Mouse (Mus musculus): Measurements from ENCODE around the gene Lsm7. TPM values are rescaled to one million over a fixed set of nuclear protein-coding genes. Genes with fewer than 3 reads are reported as not detected.

Lsm7 gene
- 100 to 1,000 TPM; 321 to 392 TPM for polyA plus RNA-seq (2012; fragmentation: generic; extraction: Trizol)

DNA sequence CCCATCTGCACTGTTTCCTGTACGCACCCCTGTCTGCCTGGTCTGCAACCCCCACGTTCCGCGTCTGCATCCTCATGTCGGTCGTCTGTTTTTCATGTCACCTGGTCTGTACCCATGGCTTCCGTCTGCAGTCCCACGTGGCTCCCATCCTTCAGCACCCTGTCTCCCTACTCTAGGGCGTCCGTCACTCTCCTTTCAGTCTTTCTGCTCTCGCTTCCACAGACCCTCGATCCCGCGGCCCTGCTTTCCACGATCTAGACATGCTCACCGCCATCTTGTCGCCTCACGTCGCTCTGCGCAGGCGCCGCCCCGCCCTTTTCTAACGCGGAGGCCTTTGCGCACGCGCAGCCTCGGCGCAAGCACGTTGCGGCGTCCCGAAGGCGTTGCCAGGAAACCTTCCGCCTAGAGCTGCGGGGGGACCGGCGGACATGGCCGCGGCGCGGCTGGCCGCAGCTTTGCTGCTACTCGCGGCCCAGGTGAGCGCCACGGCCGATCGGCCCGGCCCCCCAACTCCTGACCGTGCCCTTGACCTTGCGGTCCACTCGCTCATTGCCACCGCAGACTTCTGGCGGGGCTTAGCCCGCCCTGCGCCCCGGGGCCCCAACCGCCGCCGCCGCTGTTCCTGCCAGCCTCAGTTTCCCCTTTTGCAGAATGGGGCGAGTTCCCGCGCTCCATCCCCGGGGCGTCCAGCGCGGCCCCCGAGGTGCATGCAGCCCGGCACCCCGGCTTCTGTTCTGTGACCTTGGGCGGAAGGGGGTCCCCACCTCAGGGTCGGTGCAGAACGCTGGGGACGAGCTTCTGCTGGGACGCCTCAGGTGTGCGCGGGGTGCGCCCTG, at the start of gene Lsm7, which contains the start of gene Sppl2b:
TSS of gene Lsm7 (minus strand) at position 297 of the 836 bp plus-strand sequence.
TSS of gene Sppl2b (plus strand) at position 363 of the 836 bp plus-strand sequence.

DNA sequence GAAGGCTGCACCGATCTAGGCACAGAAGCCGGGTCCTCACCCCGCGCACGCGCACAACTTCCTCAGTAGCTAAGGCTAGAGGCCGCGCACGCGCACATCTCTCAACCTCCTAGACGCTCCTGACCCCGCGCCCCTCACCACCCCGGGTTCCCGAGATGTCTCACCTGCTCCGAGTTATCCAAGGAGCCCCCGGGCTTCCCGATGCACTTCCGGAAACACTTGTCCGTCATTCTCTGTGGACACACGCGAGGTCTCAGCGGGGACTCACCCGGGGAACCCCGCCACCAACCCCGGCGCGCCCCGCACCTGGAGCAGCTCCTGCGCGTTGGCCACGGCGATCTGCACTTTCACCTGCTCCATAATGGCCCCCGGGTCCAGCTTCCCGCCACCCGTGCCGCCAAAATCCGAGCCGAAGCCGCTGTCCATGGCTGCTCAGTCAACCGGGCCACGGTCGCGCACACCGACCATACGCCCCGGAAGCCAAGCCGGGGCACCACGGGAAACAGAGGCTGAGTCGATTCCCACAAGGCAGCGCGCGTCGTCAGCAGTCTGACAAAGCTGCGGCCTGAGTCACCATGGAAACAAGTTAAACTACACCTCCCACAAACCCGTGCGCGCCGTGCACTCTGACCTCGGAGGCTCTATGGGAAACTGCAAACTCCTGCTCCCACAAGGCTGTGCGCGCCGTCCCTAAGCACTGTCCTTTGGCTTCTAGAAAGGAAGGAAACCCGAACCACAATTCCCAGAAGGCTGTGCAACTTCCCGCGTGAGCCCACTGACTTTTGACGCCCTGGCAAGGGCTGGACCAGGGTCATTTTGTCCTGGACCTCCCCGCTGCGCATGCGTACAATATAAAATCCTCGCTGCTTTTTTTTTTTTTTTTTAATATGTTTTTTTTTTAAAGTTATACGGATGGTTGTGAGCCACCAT, 45.6 kb upstream of the Lsm7 start, which contains the start of gene Timm13:
TSS of gene Timm13 (minus strand) at position 652 of the 930 bp plus-strand sequence.

DNA sequence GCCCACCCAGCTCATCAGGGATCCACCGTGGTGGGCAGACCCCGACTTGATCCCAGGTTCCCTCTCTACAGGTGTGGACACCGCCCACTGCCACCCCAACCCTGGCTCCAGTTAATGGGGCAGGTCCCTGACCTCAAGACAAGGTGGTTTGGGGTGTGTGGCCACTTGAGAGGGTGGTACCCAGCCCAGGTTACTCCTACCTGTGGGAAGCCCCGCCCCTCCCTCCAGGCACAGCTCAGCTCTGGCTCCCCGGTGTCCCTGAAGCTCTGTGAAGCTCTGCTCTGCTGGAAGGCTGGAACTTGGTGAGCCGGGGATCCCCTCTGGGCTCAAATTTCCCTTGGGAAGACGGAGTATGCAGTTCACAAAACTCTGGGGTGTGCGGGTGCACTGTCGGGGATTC, 16.6 kb upstream of the Lsm7 start, which contains the start of gene Tmprss9:
TSS of gene Tmprss9 (plus strand) at position 268 of the 400 bp plus-strand sequence.

DNA sequence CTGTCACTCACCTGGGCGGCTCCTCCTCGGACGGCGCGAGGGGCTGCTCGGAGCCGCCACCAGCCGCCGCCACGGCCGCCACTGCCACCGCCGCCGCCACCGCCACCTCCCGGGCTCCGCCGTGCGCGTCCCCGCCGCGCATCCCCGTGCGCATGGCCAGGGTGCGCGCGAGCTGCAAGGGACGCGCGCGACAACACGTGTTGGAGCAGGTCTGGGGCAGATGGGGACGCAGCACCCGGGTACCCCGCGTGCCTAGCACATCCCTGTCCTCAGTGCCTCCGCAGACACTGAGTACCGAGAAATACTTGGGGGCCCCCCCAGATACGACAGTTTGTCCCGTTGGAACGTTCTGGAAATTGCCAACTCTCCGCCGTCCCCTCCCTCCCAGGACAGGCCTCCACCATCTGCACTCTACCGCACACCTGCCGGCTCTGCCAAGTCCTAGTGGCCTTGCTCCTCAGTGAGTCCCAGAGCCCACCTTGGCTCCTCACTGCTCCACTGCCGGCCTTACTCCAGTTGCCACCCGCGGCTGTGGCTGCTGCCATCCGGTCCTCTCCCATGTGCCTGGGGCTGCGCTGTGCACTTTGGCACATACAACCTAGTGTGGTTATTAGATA, 11.0 kb downstream of the Lsm7 start, which contains the start of gene Lingo3:
TSS of gene Lingo3 (minus strand) at position 109 of the 617 bp plus-strand sequence.

DNA sequence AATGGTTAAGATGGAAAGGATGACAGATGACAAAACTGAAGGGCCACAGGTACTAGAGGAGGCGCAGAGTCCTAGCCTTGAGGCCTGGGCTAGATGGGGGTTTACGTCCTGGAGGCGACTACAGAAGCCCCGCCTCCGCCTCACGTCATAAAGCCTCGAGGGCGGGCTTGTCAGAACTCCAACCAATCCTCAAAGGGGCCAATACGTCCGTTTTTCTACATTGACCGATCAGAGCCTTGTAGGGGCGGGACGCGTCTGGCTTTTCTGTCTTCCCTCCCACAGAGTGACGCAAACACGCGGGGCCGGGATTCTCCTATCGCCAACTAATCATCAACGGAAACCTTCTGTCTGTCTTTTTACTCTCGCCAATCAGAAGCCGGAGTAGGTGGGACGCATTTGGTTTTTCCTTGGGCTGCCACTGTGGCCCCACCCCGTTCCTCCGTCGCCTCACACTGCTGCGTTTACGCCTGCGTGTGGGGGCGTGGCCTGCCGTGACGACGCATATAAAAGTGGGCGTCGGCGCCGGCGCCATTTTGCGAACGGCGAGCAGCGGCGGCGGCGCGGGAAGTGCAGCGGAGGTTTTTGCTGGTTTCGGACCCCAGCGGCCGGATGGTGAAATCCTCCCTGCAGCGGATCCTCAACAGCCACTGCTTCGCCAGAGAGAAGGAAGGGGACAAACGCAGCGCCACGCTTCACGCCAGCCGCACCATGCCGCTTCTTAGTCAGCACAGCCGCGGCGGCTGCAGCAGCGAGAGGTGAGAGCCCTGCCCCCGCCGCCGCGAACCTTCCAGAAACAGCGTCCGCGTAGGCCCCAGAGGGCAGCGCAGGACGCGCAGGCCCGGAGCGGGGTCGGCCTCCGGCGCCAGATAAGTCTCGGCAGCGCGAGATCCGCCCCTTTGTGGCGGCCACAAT, 28.6 kb downstream of the Lsm7 start, which contains the start of gene Oaz1:
TSS of gene Oaz1 (plus strand) at position 506 of the 912 bp plus-strand sequence.

DNA sequence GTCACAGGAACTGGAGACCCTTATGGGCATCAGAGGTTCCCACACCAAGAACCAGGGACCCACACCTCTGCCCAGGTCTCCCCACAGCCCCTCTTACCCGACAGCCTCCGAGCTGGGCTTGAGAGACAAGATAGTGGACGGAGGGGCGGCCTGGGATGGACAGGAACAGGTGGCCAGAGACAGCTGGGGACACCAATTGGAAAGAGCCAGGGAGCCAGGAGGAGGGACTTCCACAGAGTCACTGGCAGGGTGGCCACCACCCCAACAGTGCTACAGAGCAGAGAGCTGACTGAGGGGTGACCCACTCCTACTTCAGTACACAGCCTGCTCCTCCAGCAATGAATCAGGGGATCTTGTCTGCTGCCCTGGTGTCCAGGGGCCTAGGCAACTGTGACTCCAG, 41.6 kb downstream of the Lsm7 start, which contains the start of gene Jsrp1:
TSS of gene Jsrp1 (minus strand) at position 133 of the 400 bp plus-strand sequence.

DNA sequence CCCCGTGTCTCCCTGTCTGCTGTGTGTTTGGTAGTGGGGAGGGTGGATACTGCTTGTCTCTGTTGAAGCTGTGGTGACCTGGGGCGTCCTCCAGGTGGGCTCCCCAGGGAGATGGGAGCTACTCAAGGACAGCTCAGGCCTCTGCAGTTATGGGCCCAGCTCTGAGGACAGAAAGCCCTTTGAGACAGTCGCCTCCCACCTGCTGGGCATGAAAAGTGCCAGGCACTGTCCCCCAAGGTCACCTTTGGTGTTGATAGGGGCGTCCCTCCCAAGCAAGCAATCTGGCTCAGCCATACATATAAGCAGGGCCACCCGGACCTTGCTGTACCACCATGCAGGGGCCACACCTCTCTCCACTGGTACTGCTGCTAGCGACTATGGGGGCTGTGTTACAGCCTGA, 50.1 kb downstream of the Lsm7 start, which contains the start of gene Amh:
TSS of gene Amh (plus strand) at position 328 of the 400 bp plus-strand sequence.

Other genes with a start within 250 kb of the Lsm7 start
- 1 to 10 TPM in 1 of 2 experiments, under 1 TPM in 1; 0.39 to 1.4 TPM for gene Gm49322, start 249.2 kb downstream of the Lsm7 start, polyA plus RNA-seq (2012; fragmentation: generic; extraction: Trizol)
- 100 to 1,000 TPM; 224 to 226 TPM for gene Csnk1g2, start 232.4 kb downstream of the Lsm7 start, polyA plus RNA-seq (2012; fragmentation: generic; extraction: Trizol)
- gene Btbd2, start 198.1 kb downstream of the Lsm7 start, polyA plus RNA-seq (2012; fragmentation: generic; extraction: Trizol) = 100 to 1,000 TPM in 1 of 2 experiments, 10 to 100 TPM in 1; 54.5 to 122 TPM
- 100 to 1,000 TPM in 1 of 2 experiments, 10 to 100 TPM in 1; 50.6 to 131 TPM for gene Mknk2, start 177.1 kb downstream of the Lsm7 start, polyA plus RNA-seq (2012; fragmentation: generic; extraction: Trizol)
- gene Mob3a, start 153.2 kb downstream of the Lsm7 start, polyA plus RNA-seq (2012; fragmentation: generic; extraction: Trizol) = 10 to 100 TPM; 19.8 to 24.3 TPM
- gene Izumo4, start 153.0 kb downstream of the Lsm7 start, polyA plus RNA-seq (2012; fragmentation: generic; extraction: Trizol) = 10 to 100 TPM in 1 of 2 experiments, 1 to 10 TPM in 1; 2.2 to 31.4 TPM
- 10 to 100 TPM; 37.2 to 87.2 TPM for gene Ap3d1, start 112.9 kb downstream of the Lsm7 start, polyA plus RNA-seq (2012; fragmentation: generic; extraction: Trizol)
- gene Dot1l, start 100.0 kb downstream of the Lsm7 start, polyA plus RNA-seq (2012; fragmentation: generic; extraction: Trizol) = 10 to 100 TPM in 1 of 2 experiments, 1 to 10 TPM in 1; 2.9 to 12.0 TPM
- gene Sf3a2, start 57.0 kb downstream of the Lsm7 start, polyA plus RNA-seq (2012; fragmentation: generic; extraction: Trizol) = 100 to 1,000 TPM in 1 of 2 experiments, 10 to 100 TPM in 1; 97.6 to 167 TPM
- 10 to 100 TPM; 64.7 to 99.4 TPM for gene Plekhj1, start 56.6 kb downstream of the Lsm7 start, polyA plus RNA-seq (2012; fragmentation: generic; extraction: Trizol)
- 1 to 10 TPM in 1 of 2 experiments, under 1 TPM in 1; 0.25 to 1.2 TPM for gene Amh, start 50.0 kb downstream of the Lsm7 start, polyA plus RNA-seq (2012; fragmentation: generic; extraction: Trizol)
- gene Jsrp1, start 41.7 kb downstream of the Lsm7 start, polyA plus RNA-seq (2012; fragmentation: generic; extraction: Trizol) = under 1 TPM in 1 of 2 experiments, not detected in 1; 0.94 TPM
- gene Oaz1, start 28.6 kb downstream of the Lsm7 start, polyA plus RNA-seq (2012; fragmentation: generic; extraction: Trizol) = 1,000 to 10,000 TPM; 1,765 to 2,268 TPM
- under 1 TPM; 0.01 to 0.07 TPM for gene Lingo3, start 11.2 kb downstream of the Lsm7 start, polyA plus RNA-seq (2012; fragmentation: generic; extraction: Trizol)
- gene Sppl2b, start 66 bp upstream of the Lsm7 start, polyA plus RNA-seq (2012; fragmentation: generic; extraction: Trizol) = 10 to 100 TPM; 16.7 to 38.9 TPM
- under 1 TPM; 0.01 to 0.06 TPM for gene Tmprss9, start 16.6 kb upstream of the Lsm7 start, polyA plus RNA-seq (2012; fragmentation: generic; extraction: Trizol)
- gene Timm13, start 45.8 kb upstream of the Lsm7 start, polyA plus RNA-seq (2012; fragmentation: generic; extraction: Trizol) = 100 to 1,000 TPM; 226 to 741 TPM
- gene Lmnb2, start 63.0 kb upstream of the Lsm7 start, polyA plus RNA-seq (2012; fragmentation: generic; extraction: Trizol) = 10 to 100 TPM; 12.8 to 15.5 TPM
- gene Gadd45b, start 74.9 kb upstream of the Lsm7 start, polyA plus RNA-seq (2012; fragmentation: generic; extraction: Trizol) = 10 to 100 TPM; 15.9 to 26.5 TPM
- 10 to 100 TPM in 1 of 2 experiments, 1 to 10 TPM in 1; 1.2 to 11.2 TPM for gene Gng7, start 159.7 kb upstream of the Lsm7 start, polyA plus RNA-seq (2012; fragmentation: generic; extraction: Trizol)
- under 1 TPM; 0.06 to 0.14 TPM for gene Diras1, start 170.5 kb upstream of the Lsm7 start, polyA plus RNA-seq (2012; fragmentation: generic; extraction: Trizol)
- 10 to 100 TPM; 12.6 to 36.2 TPM for gene Slc39a3, start 182.2 kb upstream of the Lsm7 start, polyA plus RNA-seq (2012; fragmentation: generic; extraction: Trizol)
- 100 to 1,000 TPM; 167 to 227 TPM for gene Sgta, start 205.0 kb upstream of the Lsm7 start, polyA plus RNA-seq (2012; fragmentation: generic; extraction: Trizol)
- 100 to 1,000 TPM in 1 of 2 experiments, 10 to 100 TPM in 1; 46.9 to 101 TPM for gene Thop1, start 214.8 kb upstream of the Lsm7 start, polyA plus RNA-seq (2012; fragmentation: generic; extraction: Trizol)
- gene Creb3l3, start 243.7 kb upstream of the Lsm7 start, polyA plus RNA-seq (2012; fragmentation: generic; extraction: Trizol) = under 1 TPM; 0.02 to 0.45 TPM

All from C3H10T1/2 (cell line).